Mouse (Mus musculus) C2C12 (cell line): ENCODE data around the gene Kpna7.

Experiments used
- CTCF ChIP-seq: IDR thresholded peaks from one replicate; pipeline ENCODE4 v1.5.1; 2011; ENCODE audit not compliant: control insufficient read depth, insufficient read depth, insufficient read length
- MAX ChIP-seq: IDR thresholded peaks from one replicate; pipeline ENCODE4 v1.6.1; 2011; ENCODE audit warnings: mild to moderate bottlenecking, control low read depth
- MYOG ChIP-seq: IDR thresholded peaks from one replicate; pipeline ENCODE4 v1.6.1; 2011; ENCODE audit not compliant: control insufficient read depth, insufficient read length; ENCODE audit errors: extremely low read depth
- USF1 ChIP-seq: IDR thresholded peaks from one replicate; pipeline ENCODE4 v1.6.1; 2011; ENCODE audit warnings: low read depth, mild to moderate bottlenecking, control low read depth, moderate library complexity

DNA sequence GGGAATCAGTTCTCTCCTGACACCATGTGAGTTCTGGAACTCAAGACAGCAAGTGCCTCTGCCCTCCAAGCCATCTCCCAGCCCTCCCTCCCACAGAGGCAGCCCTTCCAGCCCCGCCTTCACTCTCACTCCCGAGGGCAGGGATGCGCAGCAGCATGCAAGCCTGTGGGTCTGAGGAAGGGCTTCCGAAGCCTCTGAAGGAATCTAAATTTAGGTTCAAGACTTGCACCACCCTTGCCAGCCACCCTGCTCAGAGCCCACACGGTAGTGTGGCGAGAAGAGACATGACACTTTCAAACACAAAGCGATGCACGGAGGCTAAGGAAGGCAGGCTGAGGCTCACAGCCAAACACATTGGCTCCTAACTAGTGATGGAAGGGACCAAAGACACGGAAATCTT, 141.4 kb downstream of the Kpna7 start:
- TF ChIP-seq CTCF (no peak), MAX (no peak), USF1 (no peak), MYOG (no peak)
